8 mouse cellular contexts compared by ENCODE assay signal in genomic region chr11:6547696-6548325, GRCm38 (mm10). TPM values are rescaled to one million over a fixed set of nuclear protein-coding genes. Genes with fewer than 3 reads are reported as not detected.
DNase-seq lines count a peak whose midpoint lies in the region; ATAC-seq and TF ChIP-seq lines count a peak whose summit lies in the region.

No protein-coding gene starts in this region.

- no peaks in the 10 kb centered on the region for H3K27me3 ChIP-seq in erythroblast, embryonic 14.5 days (ENCODE audit: control insufficient read depth)
- H3K27me3 ChIP-seq in C2C12 (ENCODE audit: control insufficient read depth, insufficient read depth, insufficient read length) = no peaks in the 10 kb centered on the region
- no peaks in the 10 kb centered on the region for H3K27me3 ChIP-seq in forebrain, embryonic 14.5 days (replicated peaks; ENCODE audit: control insufficient read depth, insufficient read depth, low read length)
- no peaks in the 10 kb centered on the region for H3K27me3 ChIP-seq in liver, embryonic 14.5 days (ENCODE audit: control insufficient read depth, insufficient read depth, low read length)

- H3K4me1 ChIP-seq in erythroblast, embryonic 14.5 days (ENCODE audit: control insufficient read depth) = peaks cover 42% of the 10 kb centered on the region
- H3K4me1 ChIP-seq in forebrain, embryonic 14.5 days (ENCODE audit: control insufficient read depth, insufficient read depth, low read length) = peaks cover 8% of the 10 kb centered on the region
- H3K4me1 ChIP-seq in liver, embryonic 14.5 days (replicated peaks; ENCODE audit: control insufficient read depth in 2 of 2, insufficient read depth in 2 of 2, low read length in 1 of 2) = peaks cover 11% of the 10 kb centered on the region in 2 experiments

- H3K4me3 ChIP-seq in erythroblast, embryonic 14.5 days (replicated peaks) = peak overlapping the region; percentile 72
- peak overlapping the region; percentile 74 for H3K4me3 ChIP-seq in C2C12 (ENCODE audit: insufficient read depth, poor library complexity, severe bottlenecking)
- H3K4me3 ChIP-seq in forebrain, embryonic 14.5 days (ENCODE audit: low read depth, low read length) = peak overlapping the region; percentile 80
- H3K4me3 ChIP-seq in liver, embryonic 14.5 days (ENCODE audit: insufficient read depth in 1 of 2, low read depth in 2 of 2, low read length in 2 of 2) = peak overlapping the region; percentile 70 to 88

- 27% methylated on average over 6 of the region's 6 CpGs for WGBS in forebrain, embryonic 14.5 days
- WGBS in liver, embryonic 14.5 days (ENCODE audit: insufficient replicate concordance) = 22% methylated on average over 6 of the region's 6 CpGs

- H3K9ac ChIP-seq in forebrain, embryonic 14.5 days (ENCODE audit: low read length) = peak overlapping the region; percentile 87
- H3K9ac ChIP-seq in liver, embryonic 14.5 days (replicated peaks) = peak overlapping the region; percentile 89

- H3K36me3 ChIP-seq in erythroblast, embryonic 14.5 days (ENCODE audit: control insufficient read depth) = peaks cover 32% of the 10 kb centered on the region
- H3K36me3 ChIP-seq in C2C12 (ENCODE audit: control insufficient read depth, insufficient read depth) = peaks cover 35% of the 10 kb centered on the region
- no peaks in the 10 kb centered on the region; the same call in 1 of the 2 replicates for H3K36me3 ChIP-seq in forebrain, embryonic 14.5 days (ENCODE audit: control insufficient read depth, insufficient read depth, low read length)
- H3K36me3 ChIP-seq in liver, embryonic 14.5 days (replicated peaks; ENCODE audit: control insufficient read depth, insufficient read depth, low read depth) = no peaks in the 10 kb centered on the region; the same call in none of the 2 replicates

- no peak for TF ChIP-seq CTCF in C2C12 (IDR thresholded peaks at IDR 0.05; ENCODE audit: control insufficient read depth, insufficient read depth, insufficient read length)
- TF ChIP-seq CTCF in liver, embryonic 14.5 days (IDR thresholded peaks at IDR 0.05; ENCODE audit: low read depth) = no peak

- no peak for TF ChIP-seq EP300 in liver, embryonic 14.5 days (IDR thresholded peaks at IDR 0.05; ENCODE audit: low read depth)

- H3K79me2 ChIP-seq in C2C12 (ENCODE audit: control insufficient read depth, insufficient read depth) = peaks cover 59% of the 10 kb centered on the region

- H3ac ChIP-seq in C2C12 (ENCODE audit: control insufficient read depth, insufficient read length, low read depth) = peak overlapping the region; percentile 98

- H3K4me2 ChIP-seq in forebrain, embryonic 14.5 days (ENCODE audit: low read length) = peak overlapping the region; percentile 67
- H3K4me2 ChIP-seq in liver, embryonic 14.5 days (ENCODE audit: low read depth) = peak overlapping the region; percentile 83

- H3K79me3 ChIP-seq in C2C12 (ENCODE audit: low read depth) = peaks cover 56% of the 10 kb centered on the region

- no peak overlapping the region; the same call in 1 of the 2 replicates for H3K27ac ChIP-seq in forebrain, embryonic 14.5 days (ENCODE audit: low read depth, low read length)
- peak overlapping the region; percentile 94 for H3K27ac ChIP-seq in liver, embryonic 14.5 days

- ATAC-seq in erythroblast, adult 5-6 weeks (replicated peaks; ENCODE audit: low FRiP score, poor library complexity, severe bottlenecking) = no peak
- no peak for ATAC-seq in forebrain, embryonic 14.5 days
- ATAC-seq in liver, embryonic 14.5 days (ENCODE audit: insufficient read depth) = no peak

- H3K9me3 ChIP-seq in erythroblast, embryonic 14.5 days (ENCODE audit: control insufficient read depth, low read length) = no peaks in the 10 kb centered on the region
- H3K9me3 ChIP-seq in forebrain, embryonic 14.5 days (replicated peaks; ENCODE audit: control insufficient read depth, low read length) = no peaks in the 10 kb centered on the region
- H3K9me3 ChIP-seq in liver, embryonic 14.5 days (ENCODE audit: control insufficient read depth, low read length) = no peaks in the 10 kb centered on the region

- no peak for DNase-seq in forebrain, embryonic 14.5 days (ENCODE audit: low spot score)
- DNase-seq in liver, embryonic 14.5 days (ENCODE audit: low read depth in 3 of 3, low spot score in 3 of 3) = no peak
- DNase-seq in gastrocnemius, adult 18-20 months (ENCODE audit: low spot score) = no peak
- no peak for DNase-seq in embryo, embryonic 10.5 days (ENCODE audit: low spot score)
- DNase-seq in urinary bladder, postnatal 10 days (ENCODE audit: low spot score) = no peak

TF ChIP-seq in C2C12, 6 proteins besides CTCF, POLR2A, EP300 and RAD21:
- TF ChIP-seq MYOD1 (IDR thresholded peaks at IDR 0.05; ENCODE audit: control insufficient read depth, insufficient read length, low read depth) = no peak
- TF ChIP-seq FOSL1 (IDR thresholded peaks at IDR 0.05; ENCODE audit: insufficient read depth, low read length, poor library complexity, severe bottlenecking) = no peak
- no peak for TF ChIP-seq MAX (IDR thresholded peaks at IDR 0.05)
- no peak for TF ChIP-seq CEBPB (IDR thresholded peaks at IDR 0.05; ENCODE audit: low read depth)
- TF ChIP-seq MYOG (IDR thresholded peaks at IDR 0.05; ENCODE audit: control insufficient read depth, extremely low read depth, insufficient read length) = no peak
- TF ChIP-seq USF1 (IDR thresholded peaks at IDR 0.05; ENCODE audit: low read depth) = no peak

RNA-seq across cellular contexts. Expression of gene Ccm2, which starts 1.1 kb away (rescaled TPM):
- 2.3 and 2.8 TPM in 2 replicates for polyA plus RNA-seq in erythroblast, embryonic 14.5 days (2012)
- 9.8 and 11.0 TPM in 2 replicates for total RNA-seq in erythroblast, adult 5-6 weeks (2015; ENCODE audit: low replicate concordance)
- 10.3 and 15.7 TPM in 2 replicates for total RNA-seq in erythroblast, adult 5-6 weeks (2017; ENCODE audit: low replicate concordance)
- 90.7 TPM for polyA plus RNA-seq in C2C12 (2012; fragmentation: generic; extraction: Trizol)
- 94.0 and 94.2 TPM in 2 replicates for polyA plus RNA-seq in forebrain, embryonic 14.5 days (2014; fragmentation: Nextera tagmentation; extraction: Ambion mirVana)
- 33.1 and 36.8 TPM in 2 replicates for polyA plus RNA-seq in liver, embryonic 14.5 days (2012; rRNA removed)
- polyA plus RNA-seq in liver, embryonic 14.5 days (2014; fragmentation: Nextera tagmentation; extraction: Ambion mirVana) = 39.0 and 39.4 TPM in 2 replicates
- total RNA-seq in gastrocnemius, adult 18-20 months (2021) = 10 to 100 TPM; 21.9 to 26.8 TPM

RNA-seq across cellular contexts. Expression of gene Myo1g, which starts 27.0 kb away (rescaled TPM):
- polyA plus RNA-seq in erythroblast, embryonic 14.5 days (2012) = 0.15 and 0.20 TPM in 2 replicates
- total RNA-seq in erythroblast, adult 5-6 weeks (2015; ENCODE audit: low replicate concordance) = 19.2 and 20.8 TPM in 2 replicates
- total RNA-seq in erythroblast, adult 5-6 weeks (2017; ENCODE audit: low replicate concordance) = 18.7 and 20.8 TPM in 2 replicates
- 0.04 TPM for polyA plus RNA-seq in C2C12 (2012; fragmentation: generic; extraction: Trizol)
- polyA plus RNA-seq in forebrain, embryonic 14.5 days (2014; fragmentation: Nextera tagmentation; extraction: Ambion mirVana) = 0.17 and 0.33 TPM in 2 replicates
- 5.7 and 7.0 TPM in 2 replicates for polyA plus RNA-seq in liver, embryonic 14.5 days (2012; rRNA removed)
- 5.4 and 5.7 TPM in 2 replicates for polyA plus RNA-seq in liver, embryonic 14.5 days (2014; fragmentation: Nextera tagmentation; extraction: Ambion mirVana)
- total RNA-seq in gastrocnemius, adult 18-20 months (2021) = under 1 TPM; 0.45 to 0.80 TPM

RNA-seq across cellular contexts. Expression of gene Nacad, which starts 58.0 kb away (rescaled TPM):
- polyA plus RNA-seq in erythroblast, embryonic 14.5 days (2012) = 1.7 and 3.1 TPM in 2 replicates
- total RNA-seq in erythroblast, adult 5-6 weeks (2015; ENCODE audit: low replicate concordance) = 0.19 and 2.3 TPM in 2 replicates
- not detected in 2 replicates for total RNA-seq in erythroblast, adult 5-6 weeks (2017; ENCODE audit: low replicate concordance)
- 0.96 TPM for polyA plus RNA-seq in C2C12 (2012; fragmentation: generic; extraction: Trizol)
- polyA plus RNA-seq in forebrain, embryonic 14.5 days (2014; fragmentation: Nextera tagmentation; extraction: Ambion mirVana) = 49.6 and 63.9 TPM in 2 replicates
- polyA plus RNA-seq in liver, embryonic 14.5 days (2012; rRNA removed) = 2.3 and 4.0 TPM in 2 replicates
- 6.2 and 6.4 TPM in 2 replicates for polyA plus RNA-seq in liver, embryonic 14.5 days (2014; fragmentation: Nextera tagmentation; extraction: Ambion mirVana)
- total RNA-seq in gastrocnemius, adult 18-20 months (2021) = under 1 TPM; 0.74 to 0.87 TPM
